Mouse (Mus musculus) liver (tissue): Measurements from ENCODE around the gene Fam129c.

Experiments
- DNase-seq: peaks from one replicate; pipeline ENCODE4 v3.0.0-alpha.2; 2020; ENCODE audit warnings: mixed read lengths

Fam129c gene

DNA sequence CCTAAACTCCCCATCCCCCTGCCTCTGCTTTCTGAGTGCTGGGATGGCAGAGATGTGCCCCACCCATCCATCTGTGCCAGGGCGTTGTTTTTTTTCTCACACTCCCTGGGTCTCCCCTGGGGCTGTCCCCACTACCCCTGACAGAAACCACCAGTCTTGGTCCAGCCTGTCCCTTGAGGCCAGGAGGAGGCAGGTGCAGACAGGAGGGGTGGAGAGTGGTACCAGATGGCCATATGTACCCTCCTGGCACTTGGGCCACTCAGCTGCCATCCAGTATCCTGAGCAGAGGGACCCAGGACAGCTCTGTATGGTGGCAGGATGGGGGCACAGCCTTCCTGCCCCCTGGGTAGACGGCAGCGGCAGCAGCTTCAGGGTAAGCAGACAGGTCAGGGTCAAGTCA is at the start of gene Fam129c:
Gene Fam129c, plus strand, starts transcription at position 198 of the 400 bp plus-strand sequence.
- no peak for DNase-seq

DNA sequence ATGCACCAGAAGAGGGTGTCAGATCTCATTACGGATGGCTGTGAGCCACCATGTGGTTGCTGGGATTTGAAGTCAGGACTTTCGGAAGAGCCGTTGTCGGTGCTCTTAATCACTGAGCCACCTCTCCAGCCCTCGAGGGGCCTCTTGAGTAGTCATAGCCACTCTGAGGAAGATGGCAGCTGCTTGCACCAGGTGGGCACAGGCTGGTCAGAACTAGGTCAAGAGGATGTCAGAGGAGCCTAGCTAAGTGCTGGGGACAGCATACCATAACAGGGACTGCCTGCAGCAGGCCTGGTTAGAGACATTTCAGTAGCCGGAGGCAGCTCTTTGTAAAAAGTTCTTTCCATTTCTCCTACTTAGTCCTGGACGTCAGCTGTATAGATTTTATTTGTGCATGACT is 46.7 kb upstream of the Fam129c start:
- DNase-seq, result no peak

DNA sequence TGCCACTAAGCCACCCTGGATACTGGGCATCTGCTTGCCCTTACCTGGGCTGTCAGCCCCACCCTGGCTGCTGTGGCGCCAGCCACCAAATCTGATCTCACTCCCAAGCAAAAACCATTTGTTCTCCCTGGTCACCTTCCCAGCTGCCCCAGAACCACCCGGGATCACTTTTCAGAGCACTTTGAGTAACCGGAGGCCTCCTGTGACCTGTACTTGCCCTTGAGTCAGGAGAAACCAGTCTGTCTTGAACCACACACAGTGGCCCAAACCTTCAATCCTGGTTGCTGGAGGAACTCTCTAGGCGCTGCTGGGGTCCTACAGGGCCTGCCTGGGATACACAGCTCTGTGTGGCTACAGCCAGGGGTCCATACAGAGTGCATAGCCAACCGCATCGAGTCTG is 44.7 kb upstream of the Fam129c start:
- DNase-seq, result no peak

DNA sequence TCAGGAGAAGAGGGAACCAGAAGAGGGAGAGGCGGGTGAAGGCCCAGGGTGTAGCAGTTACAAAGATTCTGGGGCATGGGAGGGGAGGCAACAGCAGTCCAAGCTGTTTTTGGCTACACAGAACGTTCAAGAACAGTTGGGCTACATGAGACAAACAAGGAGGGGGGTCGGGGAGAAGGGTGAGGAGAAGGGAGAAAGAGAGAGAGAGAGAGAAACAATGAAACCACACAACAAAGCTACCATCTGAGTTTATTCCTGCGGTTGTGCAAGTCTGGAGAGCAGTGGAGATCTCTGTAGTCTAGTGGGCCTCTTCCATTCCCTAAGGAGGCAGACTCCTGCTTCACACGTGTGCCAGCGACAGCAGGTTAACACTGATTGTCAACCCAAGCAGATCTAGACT is 43.4 kb upstream of the Fam129c start:
- DNase-seq, result no peak

DNA sequence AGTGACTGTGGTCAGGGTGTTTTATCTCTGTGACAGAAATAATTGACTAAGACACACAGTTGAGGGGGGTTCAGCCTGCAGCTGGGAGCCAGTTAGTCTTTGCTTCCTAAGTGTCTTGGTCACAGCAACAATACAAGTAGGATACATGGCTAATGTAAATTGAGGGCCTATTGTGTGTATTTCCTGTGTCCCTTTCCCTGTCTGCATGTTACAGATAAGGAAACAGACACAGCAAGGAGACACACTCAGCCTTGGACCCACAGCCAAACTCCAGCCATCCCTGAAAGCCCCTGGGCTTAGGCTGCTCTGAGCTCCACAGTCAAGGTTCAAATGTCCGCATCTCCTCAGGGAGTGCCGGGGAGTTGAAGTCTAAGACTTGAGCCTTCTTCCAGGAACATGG is 42.8 kb upstream of the Fam129c start:
- DNase-seq, result no peak

DNA sequence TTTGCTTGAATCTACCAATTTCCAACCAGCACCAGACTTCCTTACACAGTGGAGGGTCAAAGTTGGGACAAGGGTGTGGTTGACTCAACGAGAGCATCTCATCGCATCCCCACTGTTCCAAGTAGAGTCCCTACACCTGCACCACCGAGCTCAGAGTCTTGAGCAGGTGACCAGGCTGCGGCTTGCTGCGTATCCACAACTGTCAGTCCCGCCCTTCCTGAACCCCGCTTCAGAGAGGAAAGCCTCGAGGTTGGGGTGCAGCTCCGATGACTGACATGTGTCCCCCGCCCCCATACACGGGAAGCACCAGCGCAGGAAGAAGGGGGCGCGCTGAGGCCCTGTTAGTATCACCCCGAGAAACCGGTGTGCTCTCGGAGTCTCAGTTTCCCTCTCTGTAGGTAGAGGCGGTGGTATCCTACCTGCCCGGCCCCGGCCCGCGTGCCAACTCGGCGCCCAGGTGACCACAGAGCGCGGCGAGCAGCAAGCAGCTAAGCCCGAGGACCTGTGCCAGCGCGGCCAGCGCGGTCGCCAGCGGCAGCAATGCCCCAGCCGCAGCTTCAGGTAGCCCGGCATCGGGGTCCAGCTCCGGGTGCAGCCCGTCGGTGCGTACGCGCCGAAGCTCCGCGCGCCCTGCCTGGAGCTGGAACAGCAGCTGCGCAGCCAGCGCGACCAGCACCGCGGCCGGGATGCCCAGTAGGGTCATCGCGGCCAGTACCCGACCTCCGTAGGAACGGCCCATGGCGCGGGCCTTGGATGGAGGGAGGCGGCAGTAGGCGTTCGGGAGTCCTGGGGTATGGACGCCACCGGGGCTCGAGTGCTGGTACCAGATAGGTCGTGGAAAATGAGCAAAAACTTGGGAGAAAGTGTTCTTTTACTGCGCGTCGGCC is 39.1 kb upstream of the Fam129c start, which contains the start of gene Tmem221:
Gene Tmem221, minus strand, starts transcription at position 801 of the 887 bp plus-strand sequence.
- no peak for DNase-seq

DNA sequence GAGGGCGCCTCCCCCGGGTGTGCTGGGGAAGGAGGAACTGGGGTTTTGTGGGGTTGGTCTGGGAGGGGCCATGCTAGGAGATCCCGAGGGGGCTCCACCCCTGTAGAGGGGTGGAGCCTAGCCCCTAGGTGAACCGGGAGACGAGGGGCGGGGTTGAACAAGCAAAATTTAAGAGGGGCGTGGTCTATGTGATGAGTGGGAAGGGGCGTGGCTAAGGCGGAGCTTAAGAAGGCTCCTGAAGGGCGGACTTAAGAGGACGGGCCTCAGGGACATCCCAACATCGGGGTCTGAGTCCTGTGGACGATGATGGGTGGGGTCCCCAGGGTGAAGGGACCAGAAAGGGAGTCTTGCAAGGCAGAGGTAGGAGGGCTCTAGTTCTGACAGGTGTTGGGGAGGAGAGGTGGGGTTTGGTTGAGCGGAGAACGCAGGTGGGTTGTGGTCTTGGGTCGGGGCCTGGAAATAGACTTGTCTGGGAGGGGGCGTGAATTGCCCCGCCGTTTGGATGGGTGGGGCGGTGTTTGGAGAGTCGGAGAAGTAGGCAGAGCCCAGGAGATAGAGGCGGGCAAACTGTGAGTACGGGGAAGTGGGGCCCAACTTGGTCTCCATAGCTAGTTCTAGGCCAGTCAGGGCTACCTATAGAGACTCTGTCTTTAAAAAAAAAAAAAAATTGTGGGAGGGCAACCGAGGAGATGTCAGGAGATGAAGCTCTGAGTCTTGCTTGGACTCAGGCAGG is 38.3 kb upstream of the Fam129c start:
- peak; percentile 93 for DNase-seq

DNA sequence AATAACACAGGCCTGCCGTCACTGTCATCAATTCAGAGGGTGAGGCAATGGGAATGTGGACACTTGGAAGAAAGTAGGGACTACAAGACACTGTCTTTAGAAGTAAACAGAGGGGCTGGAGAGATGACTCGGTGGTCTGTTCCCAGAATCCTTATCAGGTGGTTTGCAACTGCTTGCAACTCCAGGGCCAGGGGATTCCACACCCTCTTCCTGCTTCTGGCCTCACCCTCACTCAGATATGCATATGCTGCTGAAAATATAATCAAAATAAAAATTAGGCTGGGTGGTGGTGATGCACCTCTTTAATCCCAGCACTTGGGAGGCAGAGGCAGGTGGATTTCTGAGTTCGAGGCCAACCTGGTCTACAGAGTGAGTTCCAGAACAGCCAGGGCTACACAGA is 37.4 kb upstream of the Fam129c start:
- peak; percentile 47 for DNase-seq

DNA sequence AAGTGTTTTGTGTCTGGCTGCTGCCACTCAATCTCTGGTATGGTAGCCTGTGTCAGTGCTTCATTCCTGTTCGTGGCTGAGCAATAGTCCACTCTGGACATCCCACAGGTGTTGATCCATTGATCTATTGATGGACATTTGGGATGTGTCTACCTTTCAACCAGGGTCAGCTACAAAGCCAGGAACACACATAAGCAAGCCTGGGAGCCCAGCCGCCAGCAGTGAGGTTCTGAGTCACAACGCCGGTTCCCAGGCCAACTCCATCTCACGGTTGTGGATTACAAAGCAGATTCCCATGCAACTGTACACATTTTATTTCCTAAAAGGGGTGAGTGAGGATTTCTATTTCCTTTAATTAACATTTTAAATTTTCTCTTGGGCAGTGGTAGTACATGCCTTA is 36.7 kb upstream of the Fam129c start:
- no peak for DNase-seq

DNA sequence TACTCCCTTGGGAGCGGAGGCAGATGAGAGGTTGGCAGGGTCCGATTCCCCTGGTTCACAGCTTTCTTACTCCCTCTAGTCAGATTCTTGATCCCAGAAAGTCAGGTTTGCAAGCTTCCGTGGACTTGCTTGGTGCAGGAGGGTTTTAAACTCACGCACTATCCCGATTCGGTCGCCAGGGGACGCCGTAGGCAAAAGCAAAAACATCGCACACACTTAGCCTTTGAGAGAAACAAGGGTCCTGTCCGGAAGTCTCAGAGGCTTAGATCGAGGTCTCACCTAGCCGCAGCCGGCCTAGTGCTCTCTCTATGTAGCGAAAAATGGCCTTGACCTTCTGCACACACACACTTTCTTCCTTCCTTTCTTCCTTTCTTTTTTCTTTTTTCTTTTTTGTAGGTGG is 36.0 kb upstream of the Fam129c start:
- peak; percentile 75 for DNase-seq

DNA sequence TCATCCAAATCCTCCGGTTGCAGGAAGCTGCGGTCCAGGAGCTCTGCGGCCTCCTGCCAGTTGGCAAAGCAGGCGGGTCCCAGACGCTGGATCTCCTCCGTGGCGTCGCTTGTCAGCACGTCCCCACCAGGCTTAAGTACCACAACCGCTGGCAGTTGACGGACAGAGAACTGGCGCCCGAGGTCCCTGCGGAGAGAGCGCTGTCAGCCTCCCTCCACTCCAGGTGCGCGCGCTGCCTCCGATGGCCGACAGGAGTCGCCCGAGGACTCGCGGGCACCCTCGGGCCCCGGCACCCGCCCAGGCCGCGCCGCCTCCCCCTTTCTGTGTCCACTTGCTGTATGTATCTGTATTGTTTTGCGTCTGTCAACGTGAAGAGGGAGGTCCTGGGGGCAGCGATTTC is 34.7 kb upstream of the Fam129c start:
- DNase-seq, result peak; percentile 79

DNA sequence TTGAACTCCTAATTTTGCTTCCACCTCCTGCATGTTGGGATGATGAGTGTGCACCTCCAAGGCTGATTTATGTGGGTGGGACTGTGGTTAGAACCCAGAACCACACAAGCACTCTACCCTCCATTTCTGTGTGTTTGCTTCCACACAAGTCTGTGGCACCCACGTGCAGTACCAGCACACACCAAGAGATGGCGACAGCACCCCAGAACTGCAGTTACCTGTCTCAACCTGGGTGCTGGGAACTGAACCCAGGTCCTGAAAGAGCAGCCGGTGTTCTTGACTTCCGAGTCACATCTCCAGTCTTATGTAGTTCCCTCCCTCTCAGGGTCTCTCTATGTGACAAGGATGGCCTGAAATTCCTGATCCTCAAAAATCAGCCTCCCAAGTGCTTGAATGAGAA is 33.5 kb upstream of the Fam129c start:
- no peak for DNase-seq

DNA sequence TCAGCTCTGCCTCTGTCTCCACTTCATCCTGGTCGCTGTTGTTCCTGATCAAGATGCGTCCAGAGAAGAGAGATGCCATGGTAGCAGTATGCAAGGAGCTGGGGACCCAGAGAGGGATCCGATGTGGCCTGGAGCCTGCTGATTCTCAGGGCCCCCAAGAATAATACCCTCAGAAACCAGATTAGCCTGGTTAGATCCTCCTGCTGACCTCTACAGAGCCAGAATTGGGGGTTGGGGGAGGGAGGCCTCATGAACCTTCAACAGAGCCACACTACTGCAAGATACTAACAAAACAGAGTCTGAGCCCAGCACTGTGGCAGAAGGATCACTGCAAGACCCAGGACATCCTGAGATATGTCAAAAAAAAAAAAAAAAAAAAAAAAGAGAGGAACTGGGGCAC is 30.9 kb upstream of the Fam129c start, which contains the start of gene Nxnl1:
Gene Nxnl1, minus strand, starts transcription at position 101 of the 400 bp plus-strand sequence.
- no peak for DNase-seq

DNA sequence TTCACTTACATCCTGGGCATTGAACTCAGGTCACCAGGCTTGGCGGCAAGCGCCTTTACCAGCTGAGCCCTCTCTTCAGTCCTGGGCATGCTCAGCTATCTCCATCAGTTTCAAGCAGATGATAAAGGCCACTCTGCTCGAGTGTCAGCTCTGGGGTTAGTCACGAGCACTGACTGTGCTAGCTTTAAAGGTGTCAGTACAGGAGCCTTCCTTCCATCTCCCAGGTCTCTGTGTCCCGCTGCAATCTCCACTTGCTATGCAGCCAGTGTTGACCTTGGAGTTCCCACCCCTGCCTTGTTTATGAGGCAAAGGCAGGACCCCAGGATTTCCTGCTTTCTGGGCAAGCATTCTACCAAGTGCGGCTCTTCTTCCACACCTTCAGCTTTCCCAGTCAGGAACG is 29.9 kb upstream of the Fam129c start:
- DNase-seq, result no peak

DNA sequence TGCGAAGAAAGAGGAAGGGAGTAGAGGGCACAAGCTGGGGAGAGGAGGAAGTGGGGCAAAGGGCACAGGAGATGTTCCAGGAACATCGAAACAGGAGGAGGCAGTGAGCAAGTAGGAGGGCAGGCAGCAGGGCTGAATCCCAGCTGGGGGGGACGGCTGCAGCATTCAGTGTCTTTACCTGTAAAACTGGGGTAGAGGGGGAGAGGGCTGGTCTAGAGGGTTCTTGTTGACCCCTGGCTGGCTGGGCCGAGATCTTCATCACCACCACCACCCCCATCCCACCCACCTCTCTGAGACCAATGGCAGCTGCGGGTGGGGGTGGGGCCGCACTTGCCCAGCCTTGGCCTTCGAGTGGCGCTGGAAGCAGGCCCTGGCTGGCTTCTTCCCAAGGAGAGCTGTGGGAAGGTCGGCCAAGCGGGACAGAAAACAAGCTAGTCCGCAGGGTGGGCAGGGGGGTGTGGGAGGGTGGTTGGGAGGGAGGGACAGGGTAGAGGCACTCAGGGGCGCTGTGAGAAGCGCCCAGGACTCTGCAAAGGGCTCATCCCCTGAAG is 29.0 kb upstream of the Fam129c start, which contains the start of gene Slc27a1:
Gene Slc27a1, plus strand, starts transcription at position 496 of the 551 bp plus-strand sequence.
- DNase-seq, result no peak

DNA sequence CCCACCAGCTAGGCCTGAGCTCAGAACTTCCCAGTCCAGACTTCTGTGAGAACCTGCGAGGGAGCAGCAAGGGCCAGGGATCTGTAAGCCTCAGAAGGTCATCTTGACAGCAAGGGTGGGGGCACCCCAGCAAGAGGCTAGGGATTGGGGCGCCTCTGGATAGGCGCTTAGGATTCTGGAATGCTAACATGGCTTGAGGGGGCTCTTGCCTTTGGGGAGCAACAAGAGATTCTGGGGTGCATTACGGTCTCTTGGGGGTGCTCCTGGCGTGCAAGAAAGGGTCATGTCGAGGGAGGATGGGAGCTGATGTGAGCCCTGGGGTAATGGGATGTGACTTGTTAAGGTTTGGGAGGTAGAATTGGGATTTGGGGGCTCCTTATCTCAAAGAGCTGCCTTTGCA is 28.5 kb upstream of the Fam129c start:
- DNase-seq, result no peak

DNA sequence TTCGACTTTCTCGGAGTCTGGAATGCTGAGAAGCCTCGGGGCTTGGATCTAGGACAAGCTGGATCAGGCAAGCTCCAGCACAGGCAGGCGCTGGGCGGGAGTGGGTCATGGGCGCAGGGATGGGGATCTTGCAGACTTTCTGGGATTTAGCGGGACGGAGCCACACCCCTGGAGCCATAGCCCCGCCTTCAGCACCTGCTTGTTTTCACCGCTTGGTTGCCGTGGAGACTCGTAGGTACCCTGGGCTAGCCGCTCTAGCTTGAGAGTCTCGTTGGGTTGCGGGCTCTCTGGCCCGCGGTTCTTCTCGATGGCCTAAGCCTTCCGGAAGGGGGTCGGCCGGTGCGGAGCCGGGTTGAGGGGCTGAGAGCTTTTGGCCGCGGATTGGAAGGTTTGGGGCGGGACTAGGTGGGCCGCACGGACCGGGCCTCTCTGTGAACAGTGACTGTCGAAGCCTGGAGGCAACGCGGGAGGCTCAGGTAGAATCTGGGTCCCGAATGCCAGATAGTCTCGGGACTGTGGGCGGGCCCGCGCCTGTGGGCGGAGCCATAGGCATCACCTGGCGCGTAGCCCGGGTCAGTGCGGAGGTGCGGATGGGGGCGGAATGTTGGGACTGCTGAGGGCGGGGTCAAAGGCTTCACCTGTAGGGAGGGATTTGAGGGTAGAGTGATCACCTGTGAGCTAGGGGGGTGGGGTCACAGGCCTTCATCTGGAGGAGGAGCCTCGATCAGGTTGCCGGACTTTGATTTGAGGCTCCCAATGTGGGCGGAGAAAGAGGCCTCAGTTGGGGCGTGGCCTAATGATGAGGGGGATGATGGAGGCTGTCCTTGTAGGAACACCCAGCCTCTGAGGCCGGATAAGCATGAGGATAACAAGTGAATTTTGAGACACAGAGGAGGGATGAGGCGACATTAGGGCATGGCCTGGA is 27.8 kb upstream of the Fam129c start:
- peak; percentile 79 for DNase-seq

DNA sequence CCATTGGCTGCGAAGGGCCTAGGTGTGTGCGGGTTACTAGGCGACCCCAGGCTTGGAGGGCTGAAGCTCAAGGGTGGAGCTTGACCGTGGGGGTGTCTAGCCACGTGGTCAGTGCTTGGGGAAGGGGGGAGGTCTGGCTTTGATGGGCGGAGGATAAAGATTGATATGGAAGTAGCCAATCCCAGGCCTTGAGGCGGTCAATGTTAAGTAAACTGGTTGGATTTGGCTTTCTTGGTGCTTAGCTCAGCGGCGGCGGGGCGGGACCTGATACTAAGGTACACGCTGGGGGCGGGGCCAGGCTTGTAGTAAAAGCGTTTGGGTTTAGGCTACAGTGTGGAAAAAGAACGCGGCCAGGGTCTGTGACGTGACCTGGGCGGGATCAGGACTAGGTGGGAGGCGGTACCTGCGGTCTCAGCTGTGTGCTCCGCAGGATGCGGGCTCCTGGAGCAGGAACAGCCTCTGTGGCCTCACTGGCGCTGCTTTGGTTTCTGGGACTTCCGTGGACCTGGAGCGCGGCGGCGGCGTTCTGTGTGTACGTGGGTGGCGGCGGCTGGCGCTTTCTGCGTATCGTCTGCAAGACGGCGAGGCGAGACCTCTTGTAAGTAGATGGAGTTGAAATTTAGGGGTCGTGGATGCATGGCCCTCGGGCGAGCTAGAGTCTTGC is 27.0 kb upstream of the Fam129c start:
- DNase-seq, result peak; percentile 87

DNA sequence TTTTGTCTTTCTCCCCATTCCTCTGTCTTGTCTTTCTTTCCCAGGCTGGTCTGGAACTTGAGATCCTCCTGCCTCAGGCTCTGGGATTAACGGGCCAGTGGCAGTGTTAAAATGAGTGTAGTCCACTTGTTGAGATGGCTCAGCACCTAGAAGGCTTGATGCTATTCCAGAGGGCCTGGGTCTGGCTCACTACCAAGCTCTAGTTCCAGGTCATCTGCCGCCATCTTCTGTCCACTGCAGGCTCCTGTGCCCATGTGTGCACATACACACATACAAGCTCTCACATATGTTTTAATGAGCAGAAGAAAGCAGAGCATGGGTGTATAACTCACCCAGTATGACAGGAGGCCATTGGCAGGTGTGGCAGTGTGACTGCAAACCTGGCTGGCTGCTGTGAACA is 25.4 kb upstream of the Fam129c start:
- DNase-seq, result no peak

DNA sequence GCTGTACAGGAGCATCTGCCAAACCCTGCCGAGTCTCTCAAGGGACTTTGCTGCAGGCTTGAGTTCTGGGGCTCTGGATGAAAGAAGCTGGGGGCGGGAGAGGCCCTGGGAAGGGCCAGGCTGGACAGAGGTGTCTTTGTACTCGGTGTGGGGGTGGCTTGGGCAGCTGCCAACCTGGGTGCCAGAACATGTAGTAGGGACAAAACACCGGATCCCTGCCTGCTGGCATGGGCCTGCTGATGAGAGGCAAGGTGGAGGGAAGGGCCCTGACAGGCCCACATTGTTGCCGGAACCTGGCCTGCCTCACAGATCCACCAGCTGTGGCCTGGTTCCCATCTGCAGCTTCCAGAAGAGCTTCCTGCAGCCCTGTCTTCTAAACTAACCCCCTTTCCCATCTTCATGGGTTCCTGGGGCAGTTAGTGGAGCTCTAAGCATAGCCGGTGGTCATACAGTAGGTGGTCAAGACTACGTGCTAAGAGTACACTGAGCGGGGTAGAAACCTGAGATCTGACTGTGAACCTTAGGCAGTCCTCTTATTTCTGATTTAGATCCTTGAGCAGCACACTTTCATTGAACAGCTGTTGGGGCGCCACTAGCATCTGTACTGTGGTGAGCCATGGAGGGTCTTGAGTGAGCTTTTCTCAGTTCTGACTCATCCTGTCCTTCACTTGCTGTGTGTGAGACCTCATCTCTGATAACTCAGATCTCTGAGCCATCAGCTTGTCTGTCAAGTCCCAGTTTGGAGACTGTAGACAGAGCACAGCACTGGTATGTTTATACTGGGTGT is 24.4 kb upstream of the Fam129c start:
- DNase-seq, result no peak

DNA sequence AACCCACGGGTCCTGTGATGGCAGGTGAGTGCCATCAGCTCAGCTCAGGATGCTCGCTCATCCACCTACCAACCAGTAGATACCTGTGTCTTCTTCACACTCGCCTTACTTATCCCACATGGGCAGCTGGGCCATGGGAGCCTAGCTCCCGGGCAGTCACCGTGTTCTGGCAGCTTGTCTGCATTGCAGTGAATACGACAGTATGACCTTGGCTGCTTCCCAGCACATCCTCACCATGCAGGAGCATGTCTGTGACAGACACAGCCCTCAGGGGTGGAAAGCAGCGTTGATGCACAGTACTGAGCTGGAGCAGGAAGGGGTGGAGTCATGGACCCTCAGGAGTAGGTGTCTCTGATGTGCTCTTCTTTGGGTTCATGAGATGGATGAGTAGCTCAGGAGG is 23.0 kb upstream of the Fam129c start:
- DNase-seq, result no peak
